Mouse (Mus musculus): ENCODE measurements around the gene Fam174b.

Gene Fam174b

DNA sequence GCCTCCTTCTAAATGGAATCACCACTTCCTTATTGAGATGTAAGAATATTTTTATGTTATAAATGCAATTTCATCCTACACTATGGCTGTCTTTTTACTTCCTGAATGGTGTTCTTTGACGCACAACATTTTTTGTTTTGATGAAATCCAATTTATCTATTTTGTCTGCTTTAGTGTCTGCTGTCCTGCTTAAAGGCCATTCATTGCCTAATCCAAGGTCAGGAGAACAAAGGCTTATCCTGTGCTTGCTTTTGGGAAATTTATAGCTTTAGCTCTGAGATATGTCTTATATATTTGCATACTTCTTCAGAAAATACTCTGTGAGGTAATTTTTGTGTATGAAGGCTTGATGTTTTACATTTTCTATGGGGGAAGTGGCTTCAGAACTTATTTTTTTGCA lies 13.5 kb downstream of the Fam174b start:
- no peak for DNase-seq

DNA sequence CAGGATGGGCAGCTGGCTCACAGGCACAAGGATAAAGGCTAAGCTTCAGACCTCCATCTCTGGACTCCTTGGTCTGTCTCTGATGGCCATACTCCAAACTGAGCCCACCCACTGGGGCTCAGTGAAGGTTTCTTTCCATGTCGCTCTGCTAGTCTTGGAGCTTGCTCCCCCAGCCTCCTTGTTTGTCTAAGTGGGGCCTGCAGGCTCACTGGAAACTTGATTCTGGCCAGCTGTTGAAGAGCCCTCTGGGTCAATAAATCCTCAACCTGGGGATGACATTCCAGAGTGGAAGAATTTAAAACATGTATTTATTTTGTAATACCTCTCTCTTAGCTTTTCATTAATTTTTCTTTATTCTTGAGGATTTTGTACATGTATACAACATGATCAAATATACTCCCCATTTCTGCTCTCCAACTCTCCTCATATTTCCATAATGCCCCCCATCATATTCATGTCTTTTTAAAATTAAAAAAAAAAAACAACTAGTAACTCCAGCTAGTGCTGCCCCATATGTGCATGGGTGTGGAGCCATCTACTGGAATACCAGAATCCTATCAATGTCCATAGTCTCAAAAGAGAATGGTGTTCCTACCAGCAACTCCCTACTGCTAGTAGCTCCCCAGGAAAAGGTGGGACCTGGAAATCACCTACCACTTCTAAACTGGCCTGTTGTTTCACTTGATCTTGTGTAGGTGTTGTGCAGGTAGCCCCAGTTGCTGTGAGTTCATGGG lies 15.4 kb downstream of the Fam174b start:
- no peak for DNase-seq

DNA sequence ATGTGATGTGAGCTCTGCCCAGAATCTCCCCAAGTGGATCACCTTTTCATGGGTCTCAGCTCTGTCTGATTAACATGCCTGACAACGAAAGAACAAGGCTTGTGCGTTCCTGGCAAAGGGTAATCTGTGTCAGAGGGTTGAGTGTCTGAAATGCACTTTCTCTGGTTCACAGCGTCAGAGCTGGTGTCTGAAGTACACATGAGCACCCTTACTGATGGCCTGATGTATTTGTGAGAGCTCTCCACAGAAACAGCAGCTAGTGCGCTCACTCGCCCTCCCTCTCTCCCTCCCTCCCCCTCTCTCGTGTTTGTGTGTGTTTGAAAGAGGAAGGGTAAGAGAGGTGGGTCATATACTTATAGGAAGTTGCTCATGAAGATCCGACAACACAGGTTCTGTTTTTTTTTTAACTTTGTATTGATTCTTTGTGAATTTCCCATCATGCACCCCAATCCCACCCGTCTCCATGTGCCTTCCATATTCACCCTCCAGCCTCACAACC lies 21.6 kb downstream of the Fam174b start:
- no peak for DNase-seq

GRCm38 (mm10) chr7:73764679-73765078 lies 24.6 kb downstream of the Fam174b start:
- no peak for DNase-seq

GRCm38 (mm10) chr7:73765186-73765903 lies 25.2 kb downstream of the Fam174b start:
- no peak for DNase-seq

- no peak for DNase-seq
Measured at GRCm38 (mm10) chr7:73769224-73769623, 29.1 kb downstream of the Fam174b start.

DNA sequence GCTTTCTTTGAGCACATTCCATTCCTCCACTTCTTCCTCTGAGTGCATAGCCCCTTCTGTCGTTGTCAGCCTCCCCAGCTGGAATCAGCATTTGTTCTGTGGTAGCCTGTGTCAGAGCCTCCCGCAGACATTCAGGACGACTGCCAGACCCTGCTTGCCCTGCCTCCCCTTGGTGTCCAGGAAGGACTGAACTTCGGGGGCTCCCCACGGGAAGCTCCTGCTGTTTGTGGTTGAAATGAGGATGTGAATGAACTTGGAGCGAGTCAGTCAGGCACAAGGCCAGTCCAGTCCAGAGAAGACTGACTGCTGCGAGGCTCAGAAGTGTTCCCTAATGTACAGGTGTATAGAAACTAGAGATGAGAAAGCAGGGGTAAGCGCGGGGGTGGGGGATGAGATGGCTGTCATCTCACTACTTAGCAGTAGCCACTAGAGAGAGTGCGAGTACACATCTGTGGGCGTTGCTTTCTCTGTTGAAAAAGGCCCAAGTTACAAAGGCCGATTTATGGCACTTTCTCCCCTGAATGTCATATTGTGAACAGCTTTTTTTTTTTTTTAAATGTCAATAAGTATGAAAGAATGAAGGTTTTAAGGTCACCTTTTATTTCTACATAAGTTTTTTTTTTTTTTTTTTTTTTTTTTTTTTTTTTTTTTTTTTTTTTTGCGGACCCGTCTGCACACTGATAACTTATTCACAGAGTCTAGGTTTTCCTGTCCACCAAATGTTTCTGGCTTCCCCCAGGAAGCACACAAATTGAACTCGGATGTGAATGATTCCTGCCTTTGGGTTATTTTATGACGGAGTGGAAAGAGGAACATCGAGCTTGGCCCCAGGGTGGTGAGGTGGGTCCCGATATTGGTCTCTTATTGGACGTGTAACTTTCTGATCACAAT lies 31.5 kb downstream of the Fam174b start:
- DNase-seq: peak; percentile 16

DNA sequence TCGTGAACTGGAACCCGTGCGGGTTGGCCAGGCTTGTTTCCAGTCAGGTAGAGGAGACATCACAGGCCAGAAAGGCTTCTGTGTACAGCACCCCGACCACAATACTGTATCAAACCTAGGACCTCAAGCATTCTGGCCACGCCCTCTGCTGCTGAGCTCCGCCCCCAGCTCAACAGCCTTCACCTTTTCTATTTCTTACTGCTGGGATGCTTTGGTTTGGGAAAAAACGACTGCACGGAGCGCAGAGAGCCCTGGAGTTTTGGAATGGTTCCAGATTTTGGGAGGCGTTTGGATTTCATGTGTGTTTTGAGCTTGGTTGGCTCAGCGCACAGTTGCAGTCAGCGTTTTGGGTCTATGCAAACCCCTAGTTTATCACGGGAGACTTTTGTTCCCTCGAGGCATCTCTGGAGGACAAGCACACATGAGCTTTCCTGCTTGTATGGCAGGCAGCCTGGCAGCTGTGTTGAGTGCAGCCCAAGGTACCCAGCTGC lies 32.2 kb downstream of the Fam174b start:
- no peak for DNase-seq

GRCm38 (mm10) chr7:73774781-73775180 lies 34.7 kb downstream of the Fam174b start:
- DNase-seq: no peak

DNA sequence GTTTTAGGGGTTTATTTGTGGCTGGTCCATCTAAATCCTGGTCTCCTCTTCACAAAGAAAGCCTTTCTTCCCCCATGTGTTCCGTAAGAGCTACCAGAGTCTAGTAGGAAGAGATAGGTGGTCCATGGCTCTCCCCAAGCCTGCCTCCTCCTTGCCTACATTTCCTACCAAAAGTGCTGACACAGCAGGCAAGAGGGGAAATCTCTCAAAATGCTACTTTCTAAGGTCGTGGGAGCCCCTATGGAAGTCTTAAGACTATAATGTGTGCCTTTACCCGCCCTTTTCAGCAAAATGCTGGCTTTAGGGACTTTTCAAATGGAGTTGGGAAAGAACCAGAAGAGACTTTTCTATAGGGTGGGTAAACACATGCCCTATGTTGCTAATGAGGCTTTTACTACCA lies 37.7 kb downstream of the Fam174b start:
- no peak for DNase-seq

- no peak for DNase-seq
Measured at GRCm38 (mm10) chr7:73784736-73785428, 44.8 kb downstream of the Fam174b start.

DNA sequence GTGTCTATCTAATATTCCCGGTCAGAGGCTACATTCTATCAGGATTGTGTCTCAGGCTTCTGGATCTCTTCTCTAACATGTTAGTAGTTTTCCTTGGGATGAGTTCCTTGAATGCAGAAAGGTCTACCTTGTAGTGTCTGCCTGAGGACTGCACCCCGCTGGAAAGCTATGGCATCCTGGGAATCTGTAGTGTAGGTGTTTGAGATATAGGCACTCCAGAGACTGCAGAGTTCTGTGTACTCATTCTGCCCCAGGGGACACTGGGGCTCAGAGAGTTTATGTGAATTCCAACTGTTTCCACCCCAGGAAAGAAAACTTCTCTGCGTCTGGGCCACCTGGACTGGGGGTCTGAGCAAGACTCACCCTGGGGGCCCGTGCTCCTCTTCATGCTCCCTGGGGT lies 45.7 kb downstream of the Fam174b start:
- no peak for DNase-seq

GRCm38 (mm10) chr7:73787513-73787912 lies 47.4 kb downstream of the Fam174b start:
- DNase-seq: no peak

GRCm38 (mm10) chr7:73791096-73791495 lies 51.0 kb downstream of the Fam174b start:
- DNase-seq: no peak

DNA sequence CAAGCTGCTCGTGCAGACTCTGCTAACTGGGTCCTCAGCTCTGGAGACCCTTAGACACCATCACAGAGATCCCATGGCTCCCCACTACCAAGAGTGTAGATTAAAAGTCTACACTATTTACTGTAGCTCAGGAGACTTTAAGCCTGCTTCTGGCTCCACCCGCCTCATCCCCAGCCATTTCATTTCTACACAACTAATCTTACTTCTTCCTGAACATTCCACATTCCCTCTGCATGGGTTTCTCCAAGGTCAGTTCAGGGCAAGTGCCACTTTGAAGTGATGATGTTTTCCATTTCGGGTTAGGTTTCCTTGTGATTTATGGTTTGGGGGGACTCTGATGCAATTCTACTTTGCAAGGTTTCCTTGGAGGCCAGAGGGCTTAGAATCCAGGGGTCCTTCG lies 52.1 kb downstream of the Fam174b start:
- no peak for DNase-seq

- DNase-seq: no peak
Measured at GRCm38 (mm10) chr7:73792641-73793040, 52.5 kb downstream of the Fam174b start.

- DNase-seq: no peak
Measured at GRCm38 (mm10) chr7:73809261-73809660, 69.2 kb downstream of the Fam174b start.

- DNase-seq: no peak
Measured at GRCm38 (mm10) chr7:73811439-73811838, 71.3 kb downstream of the Fam174b start.

GRCm38 (mm10) chr7:73812176-73812575 lies 72.1 kb downstream of the Fam174b start:
- no peak for DNase-seq

DNA sequence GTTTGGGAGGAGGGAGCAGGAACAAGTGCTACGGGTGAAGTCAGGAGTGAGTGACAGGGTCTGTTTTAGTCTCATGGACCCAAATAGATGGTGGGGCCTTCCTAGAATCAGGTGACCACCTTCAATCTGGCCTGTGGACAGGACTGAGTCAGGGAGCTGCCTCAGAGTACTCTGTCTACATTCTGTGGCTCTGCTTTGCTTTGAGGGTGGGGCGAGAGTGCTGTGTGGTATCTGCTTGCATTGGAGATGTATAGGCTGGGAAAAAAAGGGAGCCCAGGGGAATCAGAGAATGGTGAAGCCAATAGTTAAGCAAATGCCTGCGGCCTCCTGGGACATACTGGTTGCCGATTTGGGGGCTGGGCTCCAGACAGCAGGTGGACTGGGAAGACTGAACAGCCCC lies 73.8 kb downstream of the Fam174b start:
- DNase-seq: no peak

GRCm38 (mm10) chr7:73814454-73814853 lies 74.4 kb downstream of the Fam174b start:
- DNase-seq: no peak

- DNase-seq: no peak
Measured at GRCm38 (mm10) chr7:73816255-73816996, 76.3 kb downstream of the Fam174b start.

Measured in right cerebral cortex, adult 18-20 months (tissue).